Mouse (Mus musculus) effector memory CD4-positive, alpha-beta T cell, adult 5 months (primary cell): ENCODE data around the gene Sp4. TPM values are rescaled to one million over a fixed set of nuclear protein-coding genes. Genes with fewer than 3 reads are reported as not detected.

ENCODE experiments used
- polyA plus RNA-seq: library from polyadenylated mRNA; unstranded; fragments of 100-300 nt; shearing (Covaris generic); gene quantifications from one replicate; pipeline ENCODE4 v1.2.1, GENCODE M21; 2017

The Sp4 gene
- polyA plus RNA-seq, result 46.1 TPM

DNA sequence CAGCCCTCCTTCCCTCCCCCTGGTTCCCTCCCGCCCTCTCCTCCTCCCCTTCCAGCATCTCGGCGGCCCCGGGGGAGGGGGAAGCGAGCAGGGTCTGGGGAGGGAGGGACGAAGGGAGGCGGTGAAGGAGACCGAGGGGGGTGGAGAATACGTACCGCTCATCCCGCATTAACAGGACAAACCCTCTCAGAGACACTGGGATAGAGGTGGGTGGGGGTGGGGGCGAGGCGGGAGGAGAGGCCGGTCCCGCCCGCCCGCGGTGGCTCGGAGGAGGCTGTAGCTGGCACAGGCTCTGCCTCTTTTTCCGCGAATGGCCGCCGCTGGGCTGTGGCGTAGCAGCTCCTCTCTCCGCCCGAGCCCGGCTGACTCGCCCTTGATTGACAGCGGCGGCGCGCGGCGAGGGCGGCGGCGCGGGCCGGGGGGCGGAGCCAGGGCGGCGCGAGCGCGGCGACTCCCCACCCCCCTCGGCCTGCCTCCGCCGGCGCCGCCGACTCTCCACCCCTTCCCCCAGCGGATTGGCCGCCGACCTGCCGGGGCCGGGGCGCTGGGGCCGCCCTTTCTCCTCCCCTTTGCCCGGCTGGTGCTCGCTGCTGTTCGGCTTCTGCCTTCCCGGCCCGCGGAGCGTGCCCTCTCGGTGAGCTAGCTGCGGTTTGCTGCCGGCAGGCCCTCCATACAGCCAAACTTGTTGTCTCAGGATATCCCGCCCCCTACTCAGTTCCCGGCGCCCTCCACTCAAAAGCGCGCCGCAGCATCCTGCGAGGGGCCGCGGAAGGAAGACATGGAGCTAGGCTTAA is at the start of gene Sp4:
TSS of gene Sp4 (minus strand) at position 369 of the 794 bp plus-strand sequence.

DNA sequence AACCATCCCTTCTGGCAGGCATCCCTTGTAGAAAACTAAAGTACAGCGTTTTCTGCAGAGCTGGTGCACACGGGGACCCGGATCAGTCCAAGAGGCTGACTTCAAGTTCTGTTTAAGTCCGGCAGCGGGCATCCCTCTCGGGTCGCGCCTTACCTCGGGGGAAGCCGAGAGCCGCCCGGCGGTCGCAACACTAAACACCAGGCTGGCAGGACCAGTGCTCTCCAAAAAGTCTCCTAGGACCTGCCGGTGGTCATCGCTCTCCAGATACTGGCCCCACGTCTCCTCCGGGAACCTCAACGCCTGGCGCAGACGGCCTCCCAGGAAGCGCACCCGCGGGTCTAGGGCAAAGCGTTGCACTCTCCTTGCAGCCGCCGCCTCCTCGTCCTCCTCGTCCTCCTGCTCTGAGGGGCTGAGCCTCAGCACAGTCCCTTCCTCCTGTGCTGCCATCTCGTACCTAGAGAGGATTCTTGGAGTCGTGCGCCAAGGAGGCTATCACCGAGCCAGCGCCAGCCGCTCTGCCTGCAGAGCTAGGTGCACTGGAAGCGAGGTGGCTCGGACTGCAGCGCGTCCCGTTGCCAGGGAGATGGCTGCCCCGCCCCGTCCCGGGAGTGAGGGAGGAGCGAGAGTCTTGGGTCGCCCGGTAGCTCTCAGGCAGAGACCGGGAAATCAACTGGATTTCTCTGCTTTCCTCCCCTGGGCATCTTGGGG is 102.7 kb downstream of the Sp4 start, which contains the start of gene Dnah11:
TSS of gene Dnah11 (minus strand) at position 658 of the 708 bp plus-strand sequence.

Other genes starting within 250 kb of the Sp4 start
- gene Dnah11, start 102.4 kb downstream of the Sp4 start, polyA plus RNA-seq, result 0.52 TPM